Mouse (Mus musculus): ENCODE results near the gene Ubxn6.
"Not testable (repeated sequence)": the region's sequence is repeated elsewhere in the genome, so short reads cannot be mapped to it uniquely, and the experiment has no call there.

The Ubxn6 gene

DNA sequence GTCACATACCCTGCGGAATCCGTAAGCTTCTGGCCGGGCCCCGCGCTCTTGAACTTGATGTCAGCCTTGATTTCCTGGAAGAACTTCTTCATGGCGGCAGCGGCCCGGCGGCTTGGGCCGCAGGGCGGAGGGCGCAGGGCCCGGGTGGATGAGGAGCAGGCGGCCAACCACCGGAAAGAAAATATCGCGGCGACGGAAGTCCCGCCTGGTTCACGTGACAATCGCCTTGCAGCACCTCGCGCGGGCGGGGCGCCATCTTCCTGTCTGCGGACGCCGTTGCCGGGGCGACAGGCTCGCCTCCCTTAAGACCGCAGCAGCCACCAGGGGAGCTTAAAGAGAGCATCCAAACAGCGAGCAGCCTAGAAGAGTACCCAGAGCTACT, at the start of gene Ubxn6:
Gene Ubxn6, minus strand, starts transcription at position 202 of the 382 bp plus-strand sequence.
- DNase-seq = peak; percentile 99 to 100

DNA sequence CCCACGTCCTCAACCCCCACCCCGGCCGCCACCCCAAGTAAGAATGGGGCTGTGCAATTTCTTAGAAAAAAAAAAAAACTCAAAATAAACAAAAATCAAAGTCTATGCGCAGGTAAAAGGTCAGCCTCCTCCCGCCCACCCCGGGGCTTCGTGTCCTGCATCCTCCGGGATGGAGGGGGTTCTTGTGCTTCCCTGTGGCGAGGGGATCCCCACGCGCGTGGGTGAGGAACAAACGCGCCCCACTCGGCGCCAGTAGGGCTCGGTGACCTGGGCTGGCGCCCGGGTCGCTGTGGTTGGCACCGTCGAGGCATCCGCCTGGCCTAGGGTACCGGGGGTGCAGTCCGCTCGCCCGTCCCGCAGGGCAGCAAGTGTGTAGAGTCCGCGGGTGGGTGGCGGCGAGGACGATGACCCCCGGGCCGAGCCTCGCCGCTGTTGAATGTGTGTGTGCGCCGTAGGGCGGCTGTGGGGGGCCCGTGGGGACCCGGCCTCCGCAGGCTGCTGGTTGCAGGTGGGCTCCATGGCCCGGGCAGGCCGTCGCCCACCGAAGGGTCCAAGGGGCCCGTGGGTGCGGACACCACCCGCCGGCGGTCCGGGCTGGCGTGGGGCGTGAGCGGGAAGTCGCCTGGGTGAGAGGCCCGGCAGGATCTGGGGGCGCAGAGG, 49.0 kb upstream of the Ubxn6 start:
- DNase-seq = no peak

DNA sequence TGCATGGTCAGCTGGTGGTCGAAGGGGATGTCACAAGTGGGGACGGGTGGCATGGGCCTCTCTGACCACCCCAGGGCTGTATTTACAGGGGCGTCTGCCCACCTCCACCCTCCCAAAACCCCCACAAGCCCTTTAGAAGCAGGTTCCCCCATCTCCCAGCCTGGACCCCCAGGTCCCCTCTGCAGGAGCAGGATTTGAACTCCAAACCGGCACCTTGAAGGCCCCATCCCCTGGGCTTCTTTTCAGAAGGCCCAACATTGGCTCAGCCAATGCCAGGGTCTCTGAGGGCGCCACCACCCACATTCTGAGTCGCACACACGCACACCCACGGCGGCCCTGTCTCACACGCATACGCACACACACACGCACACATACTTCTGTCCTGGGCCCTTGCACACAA, 48.3 kb upstream of the Ubxn6 start:
- DNase-seq = no peak

DNA sequence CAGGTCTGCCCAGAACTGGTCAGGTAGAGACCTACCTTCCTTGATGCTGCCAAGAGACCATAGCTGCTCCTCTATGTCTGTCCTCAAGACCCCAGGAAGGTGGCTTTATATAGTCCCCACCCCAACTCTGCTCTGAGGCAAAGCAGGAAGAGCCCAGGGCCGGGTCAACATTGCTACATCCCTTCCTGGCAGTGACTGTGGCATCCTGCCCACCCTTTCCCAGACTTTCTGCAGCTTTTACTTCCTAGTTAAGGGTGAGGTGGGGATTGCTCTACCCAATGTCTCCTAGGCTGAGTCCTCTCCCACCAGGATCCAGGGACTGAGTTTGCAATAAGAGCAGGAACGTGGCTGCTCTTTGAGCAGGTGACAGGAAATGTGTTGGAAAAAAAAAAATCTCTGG, 47.0 kb upstream of the Ubxn6 start, which contains the start of gene Lrg1:
Gene Lrg1, minus strand, starts transcription at position 176 of the 400 bp plus-strand sequence.
- DNase-seq = no peak

DNA sequence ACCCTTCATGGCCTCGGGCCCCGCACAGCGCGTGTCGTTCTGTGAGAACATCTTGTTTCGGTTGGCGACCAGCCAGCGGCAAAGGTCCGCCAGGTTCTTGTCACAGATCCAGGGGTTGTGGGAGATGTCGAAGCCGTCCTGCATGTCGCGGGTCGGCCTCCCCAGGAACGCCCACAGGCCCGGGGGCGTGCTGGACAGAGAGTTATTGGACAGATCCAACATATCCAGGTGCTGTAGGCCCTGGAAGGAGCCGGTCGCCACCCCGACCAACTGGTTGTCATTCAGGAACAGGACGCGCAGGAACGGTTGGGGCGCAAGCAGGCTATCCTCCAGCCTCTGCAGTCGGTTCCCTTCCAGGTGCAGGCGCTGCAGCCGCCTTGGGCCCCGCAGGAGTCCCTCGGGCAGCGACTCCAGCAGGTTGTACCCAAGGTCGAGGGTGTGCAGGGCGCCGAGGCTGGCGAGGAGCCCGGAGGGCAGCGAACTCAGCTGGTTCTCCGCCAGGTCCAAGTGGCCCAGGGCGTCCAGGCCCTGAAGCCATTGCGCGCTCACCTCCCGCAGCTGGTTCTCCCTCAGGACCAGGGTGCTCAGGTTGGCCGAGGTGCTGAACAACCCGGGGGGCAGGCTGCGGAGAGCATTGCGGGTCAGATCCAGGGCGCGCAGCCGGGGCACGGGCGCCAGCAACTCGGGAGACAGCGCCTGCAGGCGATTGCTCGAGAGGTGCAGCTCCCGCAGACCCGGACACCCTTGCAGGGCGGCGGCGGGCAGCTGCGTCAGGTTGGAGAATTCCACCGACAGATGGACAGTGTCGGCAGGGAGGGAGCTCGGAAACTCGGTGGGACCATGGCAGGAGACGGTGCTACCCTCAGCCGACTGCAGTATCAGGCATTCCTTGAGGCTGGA, 45.4 kb upstream of the Ubxn6 start:
- DNase-seq = peak; percentile 56 to 69

DNA sequence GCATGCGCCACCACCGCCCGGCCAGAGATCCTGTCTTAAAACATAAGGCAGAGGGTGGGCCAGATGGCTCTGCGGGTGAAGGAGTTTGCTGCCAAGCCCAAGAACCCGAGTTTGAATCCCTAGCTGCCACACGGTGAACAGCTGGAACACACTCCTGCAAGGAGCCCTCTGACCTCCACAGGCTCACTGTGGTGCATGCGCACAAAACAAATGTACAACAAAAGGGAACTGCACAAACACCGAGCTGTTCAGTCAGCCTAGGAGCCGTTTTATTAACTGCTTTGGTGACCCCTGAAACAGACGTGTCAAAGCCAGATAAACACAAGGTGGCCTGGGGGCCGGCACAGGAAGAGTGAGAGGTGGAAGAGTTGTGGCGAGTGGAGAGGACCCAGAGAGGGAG, 44.6 kb upstream of the Ubxn6 start:
- DNase-seq = no peak

DNA sequence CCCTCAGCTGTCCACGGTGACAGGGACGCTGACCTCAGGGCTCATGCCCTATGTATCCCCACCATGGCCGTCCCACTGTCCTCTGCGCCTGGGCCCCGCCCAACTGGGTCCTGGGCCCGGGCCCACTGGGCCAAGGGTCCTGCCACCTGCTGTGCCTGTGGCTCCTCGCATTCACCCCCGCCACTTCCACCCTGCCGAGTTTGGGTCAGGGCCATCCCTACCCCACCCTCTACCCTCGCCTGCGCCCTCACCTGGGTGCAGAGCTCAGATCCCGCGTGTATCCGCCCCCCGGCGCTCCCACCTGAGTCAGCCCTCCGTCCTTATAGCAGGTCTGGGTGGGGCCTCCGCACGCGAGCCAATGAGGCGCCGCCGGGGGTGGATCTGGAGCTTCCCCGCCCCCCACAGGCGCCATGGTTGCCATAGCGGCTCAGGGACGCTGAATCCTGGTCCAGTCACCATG, 42.5 kb upstream of the Ubxn6 start, which contains the start of gene Plin5:
Gene Plin5, minus strand, starts transcription at position 346 of the 460 bp plus-strand sequence.
- peak; percentile 81 to 88 for DNase-seq

DNA sequence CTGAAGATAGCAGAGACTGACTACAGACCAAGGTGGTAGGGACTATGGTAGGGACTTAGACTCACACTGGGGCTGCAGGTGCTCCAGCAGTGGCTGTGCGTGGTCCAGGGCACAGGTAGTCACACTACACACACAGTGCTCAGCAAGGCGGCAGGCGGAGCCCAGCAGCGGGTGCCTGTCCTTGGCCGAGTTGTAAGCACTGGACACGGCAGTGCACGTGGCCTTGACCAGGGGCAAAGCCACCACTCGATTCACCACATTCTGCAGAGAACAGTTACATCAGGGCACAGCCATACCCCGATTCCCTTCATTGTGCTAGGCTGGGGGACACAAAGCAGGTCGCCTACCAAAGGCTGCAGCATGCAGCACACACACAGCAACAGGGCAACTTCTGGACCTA, 41.4 kb upstream of the Ubxn6 start:
- DNase-seq = no peak

DNA sequence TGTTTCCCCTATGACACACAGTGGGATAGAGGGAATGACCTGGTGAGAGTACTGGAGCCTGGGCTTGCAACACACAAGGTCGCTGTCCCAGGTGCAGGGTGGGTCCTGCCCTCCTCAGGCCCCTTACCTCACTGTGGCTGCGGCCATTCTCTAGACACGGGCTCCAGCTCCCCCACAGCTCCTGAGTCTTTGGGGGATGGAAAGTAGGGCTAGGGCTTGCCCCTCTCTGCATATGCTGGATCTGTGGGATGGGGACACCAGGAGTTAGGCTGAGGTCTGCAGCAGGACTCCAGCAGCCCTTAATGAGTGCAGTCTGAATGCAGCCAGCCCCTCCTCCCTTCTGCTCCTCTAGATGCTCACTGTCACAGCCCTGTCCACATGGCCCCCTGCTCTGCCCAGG, 37.9 kb upstream of the Ubxn6 start:
- DNase-seq = no peak

DNA sequence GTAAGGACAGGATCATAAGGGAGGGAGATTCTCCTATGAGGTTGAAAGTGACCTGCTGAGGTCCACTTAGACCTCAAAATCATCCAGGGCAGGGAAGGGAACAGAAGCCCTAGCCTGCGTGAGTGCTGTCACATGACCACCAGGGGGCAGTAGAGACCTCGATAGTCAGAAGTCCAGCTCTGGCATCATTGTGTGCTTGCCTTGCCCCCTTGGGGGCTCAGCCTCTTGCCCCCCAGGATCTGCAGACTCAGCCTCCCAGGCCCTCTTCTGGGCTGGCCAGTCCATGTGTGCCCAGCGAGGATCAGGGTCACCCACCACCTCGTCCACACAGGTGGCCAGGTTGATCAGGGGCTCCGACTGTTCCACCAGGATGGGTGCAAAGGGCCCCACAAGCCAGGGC, 37.0 kb upstream of the Ubxn6 start:
- peak; percentile 70 to 79 for DNase-seq

DNA sequence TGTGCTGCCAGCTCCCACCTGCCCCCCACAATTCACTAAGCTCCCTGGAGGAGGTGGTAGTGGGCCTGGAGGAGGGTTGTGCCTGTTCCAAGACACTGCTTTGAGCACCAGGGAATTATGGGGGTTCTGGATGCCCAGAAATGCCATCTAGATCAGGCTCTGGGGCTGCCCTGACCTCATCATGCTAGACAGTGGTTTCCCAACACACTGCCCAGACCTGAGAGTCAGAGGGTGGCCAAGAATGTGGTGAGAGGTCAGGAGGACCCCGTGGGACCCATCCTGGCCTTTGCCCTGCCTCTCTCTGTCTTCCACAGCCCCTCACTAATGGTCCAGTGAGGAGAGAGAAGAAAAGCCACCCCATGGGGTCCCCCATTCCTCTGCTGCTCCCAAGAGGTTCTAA, 36.2 kb upstream of the Ubxn6 start:
- no peak for DNase-seq

DNA sequence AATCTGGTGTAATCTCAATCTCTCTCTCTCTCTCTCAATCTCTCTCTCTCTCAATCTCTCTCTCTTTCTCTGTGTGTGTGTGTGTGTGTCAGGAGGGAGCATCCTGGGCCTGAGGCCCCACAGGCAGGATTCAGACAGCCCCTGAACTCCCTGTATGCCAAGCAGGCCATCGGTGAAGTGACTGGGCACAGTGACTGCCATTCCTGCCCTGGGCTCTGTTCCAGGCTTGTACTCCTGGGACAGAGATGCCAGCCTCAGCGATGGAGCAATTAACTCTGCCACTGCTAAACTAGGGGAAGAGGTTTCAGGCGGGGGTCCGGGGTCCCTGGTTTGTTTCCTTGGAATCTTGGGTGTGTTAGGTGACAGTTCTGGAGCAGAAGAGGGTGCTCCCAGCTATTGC, 35.7 kb upstream of the Ubxn6 start:
- no peak for DNase-seq

DNA sequence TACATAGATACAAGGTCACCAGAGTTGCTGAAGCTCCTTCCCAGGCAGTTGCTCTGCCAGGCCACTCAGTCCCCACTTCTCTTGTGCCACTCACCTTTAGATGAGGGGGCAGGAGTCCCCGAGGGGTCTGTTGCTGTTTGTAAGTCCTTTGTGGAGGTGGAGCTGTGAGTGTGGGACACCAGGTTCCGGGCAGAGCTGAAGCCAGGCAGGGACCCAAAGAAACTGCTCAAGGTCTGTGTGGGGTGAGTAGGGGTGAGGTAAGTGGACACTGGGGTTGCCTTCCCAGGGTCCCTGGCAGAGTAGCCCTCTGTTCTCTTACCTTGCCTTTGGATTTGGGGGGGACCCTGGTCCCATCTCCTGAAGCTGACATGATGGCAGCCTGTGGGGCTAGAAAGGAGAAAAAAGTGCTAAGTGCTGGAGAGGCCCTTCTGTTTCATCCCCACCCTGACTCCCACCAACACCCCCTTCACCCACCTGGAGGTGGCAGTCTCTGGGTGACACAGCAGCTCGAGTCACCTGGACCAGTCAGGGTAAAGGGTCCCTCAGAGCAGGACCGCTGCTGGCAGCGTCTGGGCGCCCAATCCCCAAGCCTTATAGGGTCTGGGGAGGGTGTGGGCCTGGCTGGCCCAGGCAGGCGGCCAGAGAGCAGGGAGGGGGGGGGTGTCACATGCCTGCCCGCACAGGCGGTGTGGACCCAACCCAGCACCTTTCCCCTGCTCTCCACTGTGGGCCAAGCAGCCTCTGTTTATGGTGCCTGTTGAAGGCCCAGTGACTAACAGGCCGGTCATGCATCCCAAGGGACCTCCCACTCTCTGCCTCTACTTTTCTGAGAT, 34.6 kb upstream of the Ubxn6 start, which contains the start of gene Plin4:
Gene Plin4, minus strand, starts transcription at position 585 of the 833 bp plus-strand sequence.
- no peak for DNase-seq

DNA sequence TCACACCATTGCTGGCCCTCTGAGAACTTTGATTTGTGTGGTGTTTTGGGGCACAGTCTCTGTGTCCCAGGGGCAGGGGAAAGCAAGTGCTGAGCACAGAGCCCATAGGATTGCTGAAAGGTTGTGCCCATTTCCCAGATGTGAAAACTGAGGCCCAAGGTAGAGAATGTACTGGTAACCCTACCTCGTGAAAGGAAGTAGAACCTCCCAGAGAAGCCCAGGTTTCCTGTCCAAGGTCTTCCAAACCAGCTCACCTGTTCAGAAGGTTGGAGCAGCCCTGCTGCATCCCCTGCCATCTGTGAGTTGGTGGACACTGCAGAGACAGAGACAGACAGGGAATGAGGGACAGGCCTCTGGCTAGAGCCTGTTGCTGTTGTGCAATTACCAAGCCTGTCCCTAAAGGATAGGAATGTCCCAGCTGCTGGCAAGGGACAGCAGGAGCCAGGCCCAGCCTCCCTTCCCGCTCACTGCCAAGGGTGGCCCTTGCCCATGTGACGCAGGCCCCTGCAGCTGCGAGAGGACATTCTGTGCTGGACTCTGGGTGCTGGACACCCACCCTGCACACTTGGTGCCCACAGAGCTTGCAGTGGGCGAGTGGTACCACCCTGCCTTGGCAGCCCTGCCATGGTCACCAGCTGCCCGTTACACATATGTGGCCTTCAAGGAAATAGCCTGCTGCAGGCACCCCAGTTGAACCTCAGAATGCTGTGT, 33.7 kb upstream of the Ubxn6 start:
- DNase-seq = no peak

DNA sequence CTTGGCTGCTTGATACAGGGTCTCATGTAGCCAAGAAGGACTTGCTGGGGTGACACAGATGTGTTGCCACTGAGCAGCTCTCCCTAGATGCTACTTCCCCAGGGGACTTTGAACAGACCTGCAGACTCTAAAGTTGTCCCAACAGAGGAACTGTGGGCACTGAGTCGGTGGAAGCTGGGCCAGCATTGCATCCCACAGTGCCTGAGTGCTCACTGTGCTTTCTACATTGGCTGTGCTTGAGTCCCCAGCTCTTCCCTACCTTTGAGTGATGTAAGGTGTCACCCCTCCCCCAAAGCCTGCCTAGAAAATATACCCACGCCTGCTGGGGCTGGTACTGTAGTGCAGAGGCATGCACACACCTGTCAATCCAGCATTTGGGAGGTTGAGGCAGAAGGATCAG, 32.9 kb upstream of the Ubxn6 start:
- DNase-seq = no peak

DNA sequence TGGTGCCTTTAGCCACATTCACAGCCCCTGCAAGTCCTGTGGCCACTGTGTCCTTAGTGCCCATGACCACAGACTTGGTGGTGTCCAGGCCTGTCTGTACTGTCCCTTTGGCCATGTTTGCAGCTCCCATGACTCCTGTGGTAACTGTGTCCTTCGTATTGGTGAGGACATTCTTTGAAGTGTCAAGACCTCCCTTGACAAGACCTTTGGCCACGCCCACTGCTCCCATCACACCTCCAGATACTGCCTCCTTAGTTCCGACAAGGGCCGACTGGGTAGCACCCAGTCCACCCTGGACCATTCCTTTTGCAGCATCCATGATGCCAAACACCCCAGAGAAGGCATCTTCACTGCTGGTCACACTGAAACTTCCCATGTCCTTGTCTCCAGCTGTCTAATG, 32.2 kb upstream of the Ubxn6 start:
- DNase-seq = no peak

DNA sequence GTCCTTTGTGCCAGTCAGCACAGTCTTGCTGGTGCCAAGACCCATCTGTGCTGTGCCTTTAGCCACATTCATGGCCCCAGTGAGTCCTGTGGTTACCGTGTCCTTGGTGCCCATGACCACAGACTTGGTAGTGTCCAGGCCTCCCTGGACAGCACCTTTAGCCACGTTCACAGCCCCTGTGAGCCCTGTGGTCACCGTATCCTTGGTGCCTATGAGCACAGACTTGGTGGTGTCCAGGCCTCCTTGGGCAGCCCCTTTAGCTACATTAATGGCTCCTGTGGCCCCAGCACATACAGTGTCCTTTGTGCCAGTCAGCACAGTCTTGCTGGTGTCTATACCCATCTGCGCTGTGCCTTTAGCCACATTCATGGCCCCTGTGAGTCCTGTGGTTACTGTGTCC, 31.6 kb upstream of the Ubxn6 start:
- DNase-seq = not testable (repeated sequence)

DNA sequence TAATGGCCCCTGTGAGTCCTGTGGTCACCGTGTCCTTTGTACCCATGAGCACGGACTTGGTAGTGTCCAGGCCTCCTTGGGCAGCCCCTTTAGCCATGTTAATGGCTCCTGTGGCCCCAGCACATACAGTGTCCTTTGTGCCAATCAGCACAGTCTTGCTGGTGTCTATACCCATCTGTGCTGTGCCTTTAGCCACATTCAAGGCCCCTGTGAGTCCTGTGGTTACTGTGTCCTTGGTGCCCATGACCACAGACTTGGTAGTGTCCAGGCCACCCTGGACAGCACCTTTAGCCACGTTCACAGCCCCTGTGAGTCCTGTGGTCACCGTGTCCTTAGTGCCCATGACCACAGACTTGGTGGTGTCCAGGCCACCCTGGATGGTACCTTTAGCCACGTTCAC, 30.0 kb upstream of the Ubxn6 start:
- DNase-seq = not testable (repeated sequence)

DNA sequence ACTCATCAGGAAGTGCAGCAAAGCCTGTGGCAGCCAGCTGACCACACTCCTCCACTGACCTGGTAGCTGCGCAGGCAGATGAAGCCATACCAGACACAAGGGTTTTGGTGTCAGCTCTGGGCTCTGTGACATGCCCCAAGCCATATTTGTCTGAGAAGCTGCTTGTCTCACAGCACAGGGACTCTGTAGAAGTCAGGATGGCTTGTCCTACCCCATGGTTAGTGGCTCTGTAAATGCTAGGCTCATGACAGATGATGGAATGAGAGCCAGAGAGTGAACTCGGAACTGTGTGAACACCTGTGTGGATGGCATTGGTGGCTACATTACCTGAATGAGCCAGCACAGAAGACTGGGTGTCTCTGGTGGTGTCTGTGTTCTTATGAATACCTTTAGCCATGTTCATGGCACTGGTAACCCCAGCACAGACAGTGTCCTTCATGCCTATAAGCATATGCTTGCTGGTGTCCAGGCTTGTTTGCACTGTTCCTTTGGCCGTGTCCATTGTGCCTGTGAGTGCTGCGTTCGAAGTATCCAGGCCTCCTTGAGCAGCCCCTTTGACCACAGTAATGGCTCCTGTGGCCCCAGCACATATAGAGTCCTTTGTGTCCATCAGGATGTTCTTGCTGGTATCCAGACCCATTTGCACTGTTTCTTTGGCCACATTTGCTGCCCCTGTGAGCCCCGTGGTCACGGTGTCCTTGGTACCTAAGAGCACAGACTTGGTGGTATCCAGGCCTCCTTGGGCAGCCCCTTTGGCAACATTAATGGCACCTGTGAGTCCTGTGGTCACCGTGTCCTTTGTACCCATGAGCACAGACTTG, 28.8 kb upstream of the Ubxn6 start:
- no peak for DNase-seq

DNA sequence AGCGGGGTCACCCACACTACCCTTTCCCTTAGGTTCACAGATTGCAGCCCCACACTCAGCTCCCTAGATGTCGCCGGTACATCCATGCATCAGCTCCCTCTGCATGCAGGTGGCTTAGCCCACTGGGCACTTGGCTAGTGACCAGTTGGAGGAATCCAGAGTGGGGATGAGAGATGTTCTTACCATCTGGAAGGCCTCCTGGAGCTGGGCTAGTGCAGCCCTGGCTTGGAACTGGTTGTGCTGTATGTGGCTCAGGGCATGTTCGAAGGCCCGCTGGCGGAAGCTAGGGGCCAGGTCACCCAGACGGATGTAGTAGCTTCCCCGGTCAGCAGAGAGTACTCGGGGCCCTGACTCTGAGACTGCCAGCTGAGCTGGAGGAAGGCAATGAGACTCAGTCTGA, 28.1 kb upstream of the Ubxn6 start:
- no peak for DNase-seq

DNA sequence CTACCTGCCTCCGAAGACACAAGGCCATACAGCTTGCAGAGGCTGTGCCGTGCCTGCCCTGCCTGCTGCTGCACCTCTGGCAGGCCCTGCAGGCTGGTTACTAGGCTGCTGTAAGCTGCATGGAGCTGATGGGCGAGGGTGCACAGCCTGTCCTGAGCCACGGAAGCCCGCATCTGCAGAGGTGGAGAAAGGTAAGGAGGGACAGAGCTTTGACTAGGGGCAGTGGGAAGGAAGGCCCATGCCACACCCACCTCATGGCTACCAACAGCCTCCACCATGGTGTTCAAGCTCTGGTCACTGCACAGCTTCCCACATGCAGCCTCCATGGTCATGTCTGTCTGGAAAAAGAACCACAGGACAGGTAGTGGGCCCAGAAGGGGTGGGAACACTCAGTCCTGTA, 27.3 kb upstream of the Ubxn6 start:
- DNase-seq = no peak
